Comparison of ENCODE assay signal across 8 mouse cellular contexts in genomic region chr7:110018631-110019482, GRCm38 (mm10). TPM values are rescaled to one million over a fixed set of nuclear protein-coding genes. Genes with fewer than 3 reads are reported as not detected.
DNase-seq lines count a peak whose midpoint lies in the region; ATAC-seq and TF ChIP-seq lines count a peak whose summit lies in the region.

No protein-coding gene starts in this region.

- H3K9me3 ChIP-seq in erythroblast, embryonic 14.5 days (ENCODE audit: control insufficient read depth, low read length) = no peaks in the 10 kb centered on the region
- no peaks in the 10 kb centered on the region for H3K9me3 ChIP-seq in heart, embryonic 12.5 days (replicated peaks)
- H3K9me3 ChIP-seq in kidney, embryonic 15.5 days (replicated peaks) = no peaks in the 10 kb centered on the region
- H3K9me3 ChIP-seq in liver, embryonic 11.5 days (ENCODE audit: control insufficient read depth, low read length) = no peaks in the 10 kb centered on the region
- no peaks in the 10 kb centered on the region for H3K9me3 ChIP-seq in stomach, postnatal 0 days (ENCODE audit: control insufficient read depth, low read length)

- TF ChIP-seq CTCF in stomach, postnatal 0 days (IDR thresholded peaks at IDR 0.05; ENCODE audit: low read depth) = peak; percentile 15; the same call in 1 of the 2 replicates

- peak overlapping the region; percentile 79 for H3K4me2 ChIP-seq in heart, embryonic 12.5 days
- H3K4me2 ChIP-seq in kidney, embryonic 15.5 days = peak overlapping the region; percentile 74
- peak overlapping the region; percentile 69 for H3K4me2 ChIP-seq in liver, embryonic 11.5 days
- H3K4me2 ChIP-seq in stomach, postnatal 0 days (replicated peaks; ENCODE audit: low read depth) = peak overlapping the region; percentile 84

- peaks cover 10% of the 10 kb centered on the region for H3K36me3 ChIP-seq in erythroblast, embryonic 14.5 days (ENCODE audit: control insufficient read depth)
- H3K36me3 ChIP-seq in heart, embryonic 12.5 days = no peaks in the 10 kb centered on the region
- peaks cover 5% of the 10 kb centered on the region; the same call in 1 of the 2 replicates for H3K36me3 ChIP-seq in kidney, embryonic 15.5 days
- H3K36me3 ChIP-seq in liver, embryonic 11.5 days (ENCODE audit: control insufficient read depth, insufficient read depth, low read length) = no peaks in the 10 kb centered on the region; the same call in 1 of the 2 replicates
- H3K36me3 ChIP-seq in stomach, postnatal 0 days (ENCODE audit: control insufficient read depth, insufficient read depth, low read length) = no peaks in the 10 kb centered on the region

- WGBS in heart, embryonic 12.5 days = under 1% methylated on average over 42 of the region's 42 CpGs
- under 1% methylated on average over 42 of the region's 42 CpGs for WGBS in kidney, embryonic 15.5 days
- under 1% methylated on average over 42 of the region's 42 CpGs for WGBS in liver, embryonic 11.5 days
- WGBS in stomach, postnatal 0 days = under 1% methylated on average over 42 of the region's 42 CpGs

- no peaks in the 10 kb centered on the region for H3K27me3 ChIP-seq in erythroblast, embryonic 14.5 days (ENCODE audit: control insufficient read depth)
- no peaks in the 10 kb centered on the region for H3K27me3 ChIP-seq in heart, embryonic 12.5 days (replicated peaks)
- no peaks in the 10 kb centered on the region for H3K27me3 ChIP-seq in kidney, embryonic 15.5 days
- H3K27me3 ChIP-seq in liver, embryonic 11.5 days (replicated peaks; ENCODE audit: control insufficient read depth, insufficient read depth, low read length) = no peaks in the 10 kb centered on the region
- H3K27me3 ChIP-seq in stomach, postnatal 0 days (ENCODE audit: control insufficient read depth, insufficient read depth, low read length) = no peaks in the 10 kb centered on the region

- H3K9ac ChIP-seq in heart, embryonic 12.5 days = peak overlapping the region; percentile 90
- peak overlapping the region; percentile 97 for H3K9ac ChIP-seq in kidney, embryonic 15.5 days
- peak overlapping the region; percentile 100 for H3K9ac ChIP-seq in liver, embryonic 11.5 days (ENCODE audit: low read depth, low read length)
- H3K9ac ChIP-seq in stomach, postnatal 0 days (ENCODE audit: low read length) = peak overlapping the region; percentile 96

- peak overlapping the region; percentile 99 for H3K4me3 ChIP-seq in erythroblast, embryonic 14.5 days (replicated peaks)
- H3K4me3 ChIP-seq in heart, embryonic 12.5 days = peak overlapping the region; percentile 86
- peak overlapping the region; percentile 100 for H3K4me3 ChIP-seq in kidney, embryonic 15.5 days (replicated peaks)
- H3K4me3 ChIP-seq in liver, embryonic 11.5 days (ENCODE audit: low read depth, low read length) = peak overlapping the region; percentile 100
- peak overlapping the region; percentile 98 for H3K4me3 ChIP-seq in stomach, postnatal 0 days (ENCODE audit: low read depth, low read length)

- ATAC-seq in heart, embryonic 12.5 days (ENCODE audit: insufficient number of reproducible peaks, low FRiP score) = peak; percentile 81
- peak; percentile 86 for ATAC-seq in kidney, embryonic 15.5 days (replicated peaks; ENCODE audit: low FRiP score)
- ATAC-seq in liver, embryonic 11.5 days (replicated peaks; ENCODE audit: low FRiP score) = peak; percentile 64
- peak; percentile 32; the same call in 1 of the 2 replicates for ATAC-seq in monocyte, adult 5-6 weeks (replicated peaks; ENCODE audit: insufficient number of reproducible peaks, low FRiP score, low TSS enrichment, poor library complexity, severe bottlenecking)
- ATAC-seq in stomach, postnatal 0 days (ENCODE audit: low FRiP score, low TSS enrichment) = peak; percentile 84

- H3K4me1 ChIP-seq in erythroblast, embryonic 14.5 days (ENCODE audit: control insufficient read depth) = peaks cover 41% of the 10 kb centered on the region
- H3K4me1 ChIP-seq in heart, embryonic 12.5 days (replicated peaks) = peaks cover 6% of the 10 kb centered on the region; the same call in 1 of the 2 replicates
- H3K4me1 ChIP-seq in kidney, embryonic 15.5 days = peaks cover 9% of the 10 kb centered on the region; the same call in 1 of the 2 replicates
- peaks cover 11% of the 10 kb centered on the region for H3K4me1 ChIP-seq in liver, embryonic 11.5 days (replicated peaks; ENCODE audit: control insufficient read depth, insufficient read depth, low read length)
- no peaks in the 10 kb centered on the region for H3K4me1 ChIP-seq in stomach, postnatal 0 days (replicated peaks; ENCODE audit: control insufficient read depth, insufficient read depth)

- peak; percentile 53 for DNase-seq in 416B (ENCODE audit: low read depth)
- DNase-seq in adrenal gland, postnatal 14 days = peak; percentile 84
- DNase-seq in liver, embryonic 11.5 days (ENCODE audit: low spot score) = no peak
- peak; percentile 69 for DNase-seq in stomach, postnatal 0 days (ENCODE audit: low spot score)

- no peak for TF ChIP-seq EP300 in stomach, postnatal 0 days (optimal IDR thresholded peaks at IDR 0.05)

- H3K27ac ChIP-seq in heart, embryonic 12.5 days (ENCODE audit: poor library complexity, severe bottlenecking) = peak overlapping the region; percentile 90
- H3K27ac ChIP-seq in kidney, embryonic 15.5 days = peak overlapping the region; percentile 96
- peak overlapping the region; percentile 94 for H3K27ac ChIP-seq in liver, embryonic 11.5 days (ENCODE audit: low read depth, low read length)
- H3K27ac ChIP-seq in stomach, postnatal 0 days (replicated peaks) = peak overlapping the region; percentile 97

RNA-seq across cellular contexts. Expression of gene Ipo7, which starts 0.8 kb away (rescaled TPM):
- total RNA-seq in adrenal gland, postnatal 14 days (2021) = 95.0 and 96.7 TPM in 2 replicates
- 0.84 and 1.4 TPM in 2 replicates for polyA plus RNA-seq in erythroblast, embryonic 14.5 days (2012)
- 43.8 and 43.9 TPM in 2 replicates for polyA plus RNA-seq in heart, embryonic 12.5 days (2016; fragmentation: Nextera tagmentation; extraction: Ambion mirVana)
- 53.8 and 54.3 TPM in 2 replicates for polyA plus RNA-seq in kidney, embryonic 15.5 days (2015; fragmentation: Nextera tagmentation; extraction: Ambion mirVana)
- polyA plus RNA-seq in liver, embryonic 11.5 days (2014; fragmentation: Nextera tagmentation; extraction: Ambion mirVana) = 36.8 and 45.0 TPM in 2 replicates
- total RNA-seq in monocyte, adult 5-6 weeks (2017) = 130 to 147 TPM (median 136 TPM) in 3 replicates
- polyA plus RNA-seq in stomach, postnatal 0 days (2015; fragmentation: Nextera tagmentation; extraction: Ambion mirVana) = 15.6 and 16.5 TPM in 2 replicates

RNA-seq across cellular contexts. Expression of gene Tmem41b, which starts 32.1 kb away (rescaled TPM):
- total RNA-seq in adrenal gland, postnatal 14 days (2021) = 37.5 and 46.1 TPM in 2 replicates
- 1.0 and 1.3 TPM in 2 replicates for polyA plus RNA-seq in erythroblast, embryonic 14.5 days (2012)
- polyA plus RNA-seq in heart, embryonic 12.5 days (2016; fragmentation: Nextera tagmentation; extraction: Ambion mirVana) = 56.9 and 63.5 TPM in 2 replicates
- 59.5 and 69.1 TPM in 2 replicates for polyA plus RNA-seq in kidney, embryonic 15.5 days (2015; fragmentation: Nextera tagmentation; extraction: Ambion mirVana)
- polyA plus RNA-seq in liver, embryonic 11.5 days (2014; fragmentation: Nextera tagmentation; extraction: Ambion mirVana) = 65.0 and 72.6 TPM in 2 replicates
- total RNA-seq in monocyte, adult 5-6 weeks (2017) = 27.4 to 52.0 TPM (median 38.2 TPM) in 3 replicates
- 85.5 and 88.5 TPM in 2 replicates for polyA plus RNA-seq in stomach, postnatal 0 days (2015; fragmentation: Nextera tagmentation; extraction: Ambion mirVana)

RNA-seq across cellular contexts. Expression of gene Zfp143, which starts 42.2 kb away (rescaled TPM):
- 10.9 and 15.4 TPM in 2 replicates for total RNA-seq in adrenal gland, postnatal 14 days (2021)
- 0.13 and 0.33 TPM in 2 replicates for polyA plus RNA-seq in erythroblast, embryonic 14.5 days (2012)
- polyA plus RNA-seq in heart, embryonic 12.5 days (2016; fragmentation: Nextera tagmentation; extraction: Ambion mirVana) = 16.0 and 17.1 TPM in 2 replicates
- polyA plus RNA-seq in kidney, embryonic 15.5 days (2015; fragmentation: Nextera tagmentation; extraction: Ambion mirVana) = 19.0 and 21.0 TPM in 2 replicates
- polyA plus RNA-seq in liver, embryonic 11.5 days (2014; fragmentation: Nextera tagmentation; extraction: Ambion mirVana) = 16.8 and 19.5 TPM in 2 replicates
- total RNA-seq in monocyte, adult 5-6 weeks (2017) = 27.5 to 63.8 TPM (median 40.2 TPM) in 3 replicates
- 6.0 and 6.4 TPM in 2 replicates for polyA plus RNA-seq in stomach, postnatal 0 days (2015; fragmentation: Nextera tagmentation; extraction: Ambion mirVana)

RNA-seq across cellular contexts. Expression of gene Dennd5a, which starts 58.6 kb away (rescaled TPM):
- 128 and 133 TPM in 2 replicates for total RNA-seq in adrenal gland, postnatal 14 days (2021)
- 0.45 and 0.60 TPM in 2 replicates for polyA plus RNA-seq in erythroblast, embryonic 14.5 days (2012)
- 50.3 and 52.2 TPM in 2 replicates for polyA plus RNA-seq in heart, embryonic 12.5 days (2016; fragmentation: Nextera tagmentation; extraction: Ambion mirVana)
- 31.4 and 31.6 TPM in 2 replicates for polyA plus RNA-seq in kidney, embryonic 15.5 days (2015; fragmentation: Nextera tagmentation; extraction: Ambion mirVana)
- 21.8 and 26.7 TPM in 2 replicates for polyA plus RNA-seq in liver, embryonic 11.5 days (2014; fragmentation: Nextera tagmentation; extraction: Ambion mirVana)
- total RNA-seq in monocyte, adult 5-6 weeks (2017) = 139 to 184 TPM (median 162 TPM) in 3 replicates
- 13.8 and 14.5 TPM in 2 replicates for polyA plus RNA-seq in stomach, postnatal 0 days (2015; fragmentation: Nextera tagmentation; extraction: Ambion mirVana)

Comparison
In these comparisons a context has a peak if more than half of its experiments do, and no peak if none do; other contexts are left out.
1. ATAC-seq: peak in every context shown above with its lines; median percentile 86 in kidney, embryonic 15.5 days; 84 in stomach, postnatal 0 days; 81 in heart, embryonic 12.5 days; 64 in liver, embryonic 11.5 days; 32 in monocyte, adult 5-6 weeks.
2. RNA of gene Tmem41b, which starts 32.1 kb away (polyA plus RNA-seq): 85.5 to 88.5 TPM in stomach, postnatal 0 days, 65.0 to 72.6 TPM in liver, embryonic 11.5 days, 59.5 to 69.1 TPM in kidney, embryonic 15.5 days and 56.9 to 63.5 TPM in heart, embryonic 12.5 days; 1.0 to 1.3 TPM in erythroblast, embryonic 14.5 days; every median in the first group is over 10 times any median in the second.
3. Peak in every context shown above with its lines, with median percentiles within 50 percentile points of each other: H3K4me3 ChIP-seq, H3K27ac ChIP-seq, H3K4me2 ChIP-seq and H3K9ac ChIP-seq.